Mouse (Mus musculus) cerebellum, adult 2 months (tissue): Measurements from ENCODE around the gene Plekhg6.

Experiments used
- CTCF ChIP-seq: fragments of 200-500 bp; IDR thresholded peaks from 2 replicates; pipeline ENCODE4 v1.5.1; 2011; ENCODE audit warnings: low read depth, mild to moderate bottlenecking, control low read depth, low read length, moderate library complexity, borderline replicate concordance; ENCODE audit not compliant: insufficient read depth
- POLR2A ChIP-seq: fragments of 200-500 bp; IDR thresholded peaks from 2 replicates; pipeline ENCODE4 v1.6.1; 2011; ENCODE audit warnings: low read length, control low read depth, borderline replicate concordance; ENCODE audit not compliant: insufficient read depth

- TF ChIP-seq CTCF, result no peak
- no peak for TF ChIP-seq POLR2A
These were observed 5.5 kb upstream of the Plekhg6 start for GRCm38 (mm10) chr6:125386080-125386479.
